Mouse (Mus musculus): ENCODE results near the gene Gm28845.

DNA sequence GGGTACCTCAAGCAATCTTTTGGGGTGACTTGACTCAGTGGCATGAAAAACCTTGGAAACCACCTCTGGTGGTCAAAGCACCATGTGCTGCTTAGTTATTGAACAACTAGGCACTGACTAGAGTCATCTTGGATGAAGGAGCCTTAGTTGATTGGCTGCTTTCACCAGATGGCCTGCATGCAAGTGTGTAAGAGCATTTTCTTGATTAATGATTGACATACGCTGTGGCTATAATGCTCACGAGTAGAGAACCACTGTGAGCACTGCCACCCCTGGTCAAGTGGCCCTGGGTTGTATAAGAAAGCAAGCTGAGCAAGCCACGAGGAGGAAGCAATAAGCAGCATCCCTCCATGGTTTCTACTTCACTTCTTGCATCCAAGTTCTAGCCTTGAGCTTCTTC, 10.9 kb upstream of the Gm28845 start:
- TF ChIP-seq CTCF (IDR thresholded peaks at IDR 0.05; ENCODE audit: borderline replicate concordance, insufficient read depth, low read length) (no peak), POLR2A (IDR thresholded peaks at IDR 0.05; ENCODE audit: low read depth, low read length) (no peak)
